ENCODE assay signal across 22 mouse cellular contexts in genomic region chr19:47345851-47346568, GRCm38 (mm10).
A peak's percentile ranks its signal among the peaks of the same experiment; 100 is the strongest.
DNase-seq lines count a peak whose midpoint lies in the region; ATAC-seq and TF ChIP-seq lines count a peak whose summit lies in the region.
"Had no signal": no experiment of that assay in that cellular context is flagged by ENCODE, and none has a peak within 500 bp of the region (broad histone marks: within the 10 kb centered on the region; RNA-seq: fewer than 3 reads in every experiment).

No protein-coding gene starts in this region.

- ATAC-seq in lung, postnatal 0 days: no peak
- ATAC-seq in stomach, postnatal 0 days (ENCODE audit: low FRiP score, low TSS enrichment): no peak
- ATAC-seq: forebrain, embryonic 14.5 days; inflammation-experienced regulatory T-cells, adult 6 months had no signal

- no peaks in the 10 kb centered on the region for H3K9me3 ChIP-seq in lung, postnatal 0 days (ENCODE audit: low read length)
- no peaks in the 10 kb centered on the region for H3K9me3 ChIP-seq in stomach, postnatal 0 days (ENCODE audit: control insufficient read depth, low read length)
- H3K9me3 ChIP-seq: hindbrain, embryonic 13.5 days; liver, embryonic 15.5 days; midbrain, embryonic 10.5 days had no signal

- H3K4me1 ChIP-seq in lung, postnatal 0 days (ENCODE audit: insufficient read depth, low read depth, low read length): 0 out of 2 replicates have a peak, but pooled peaks cover 3% of the 10 kb centered on the region
- 0 out of 2 replicates have a peak, but pooled peaks cover 6% of the 10 kb centered on the region for H3K4me1 ChIP-seq in stomach, postnatal 0 days (replicated peaks; ENCODE audit: control insufficient read depth, insufficient read depth)

- 62% methylated on average over 6 of the region's 6 CpGs for WGBS in lung, postnatal 0 days
- 40% methylated on average over 6 of the region's 6 CpGs for WGBS in stomach, postnatal 0 days

- no peak overlapping the region for H3K4me2 ChIP-seq in lung, postnatal 0 days (replicated peaks; ENCODE audit: low read depth, low read length)
- no peak overlapping the region for H3K4me2 ChIP-seq in stomach, postnatal 0 days (replicated peaks; ENCODE audit: low read depth)
- H3K4me2 ChIP-seq: hindbrain, embryonic 13.5 days; liver, embryonic 15.5 days had no signal

- intact Hi-C loops in gastrocnemius, adult 2 months (cut with DNase I): no loop called here
- intact Hi-C loops in left cerebral cortex, adult 2 months (cut with DNase I): no loop called here

- TF ChIP-seq EP300 in lung, postnatal 0 days (IDR thresholded peaks at IDR 0.05): no peak
- no peak for TF ChIP-seq EP300 in stomach, postnatal 0 days (optimal IDR thresholded peaks at IDR 0.05)

- H3K9ac ChIP-seq in lung, postnatal 0 days (replicated peaks; ENCODE audit: low read depth): no peak overlapping the region
- no peak overlapping the region for H3K9ac ChIP-seq in stomach, postnatal 0 days (ENCODE audit: low read length)
- H3K9ac ChIP-seq: hindbrain, embryonic 13.5 days; liver, embryonic 15.5 days had no signal

- peak; percentile 64 for DNase-seq in gastrocnemius, adult 2 months
- no peak for DNase-seq in gastrocnemius, postnatal 4 days (ENCODE audit: low spot score in 2 of 2)
- DNase-seq in lung, adult 18-20 months: peak; percentile 53 to 71
- DNase-seq in lung, postnatal 0 days (ENCODE audit: low spot score): no peak
- peak; percentile 65 for DNase-seq in adipocyte (ENCODE audit: low spot score)
- no peak for DNase-seq in stomach, postnatal 0 days (ENCODE audit: low spot score)
- no peak for DNase-seq in left cerebral cortex, adult 2 months (ENCODE audit: extremely low spot score in 1 of 2, low spot score in 2 of 2)
- DNase-seq: adrenal gland, adult 8-10 months; cerebellum, adult 11-12 months; cerebellum, postnatal 36 days; kidney, adult 2 months; kidney, postnatal 10 days; layer of hippocampus, postnatal 36 days; lung, postnatal 4 days; right cerebral cortex, postnatal 4 days; thymus, postnatal 14 days had no signal

- peak overlapping the region; percentile 71 for H3K27ac ChIP-seq in gastrocnemius, adult 2 months
- no peak overlapping the region for H3K27ac ChIP-seq in lung, postnatal 0 days (ENCODE audit: low read length)
- 0 out of 2 replicates have a peak overlapping the region, but pooled peaks have one; percentile 8 for H3K27ac ChIP-seq in stomach, postnatal 0 days (replicated peaks)
- H3K27ac ChIP-seq in left cerebral cortex, adult 2 months: no peak overlapping the region
- H3K27ac ChIP-seq: hindbrain, embryonic 13.5 days; liver, embryonic 15.5 days; midbrain, embryonic 10.5 days had no signal

- no peak overlapping the region for H3K4me3 ChIP-seq in gastrocnemius, adult 2 months
- no peak overlapping the region for H3K4me3 ChIP-seq in lung, postnatal 0 days (ENCODE audit: low read depth, low read length)
- H3K4me3 ChIP-seq in stomach, postnatal 0 days (ENCODE audit: low read depth, low read length): no peak overlapping the region
- no peak overlapping the region for H3K4me3 ChIP-seq in left cerebral cortex, adult 2 months
- H3K4me3 ChIP-seq: erythroblast, embryonic 14.5 days; hindbrain, embryonic 13.5 days; liver, embryonic 15.5 days; midbrain, embryonic 10.5 days had no signal

- H3K36me3 ChIP-seq in lung, postnatal 0 days (ENCODE audit: insufficient read depth, low read length): no peaks in the 10 kb centered on the region
- H3K36me3 ChIP-seq in stomach, postnatal 0 days (ENCODE audit: control insufficient read depth, insufficient read depth, low read length): no peaks in the 10 kb centered on the region
- H3K36me3 ChIP-seq: hindbrain, embryonic 13.5 days; liver, embryonic 15.5 days; midbrain, embryonic 10.5 days had no signal

- TF ChIP-seq CTCF in gastrocnemius, adult 2 months (IDR thresholded peaks at IDR 0.05): no peak
- TF ChIP-seq CTCF in lung, postnatal 0 days (IDR thresholded peaks at IDR 0.05): no peak
- no peak for TF ChIP-seq CTCF in stomach, postnatal 0 days (IDR thresholded peaks at IDR 0.05; ENCODE audit: low read depth)
- TF ChIP-seq CTCF in left cerebral cortex, adult 2 months (IDR thresholded peaks at IDR 0.05): no peak

- H3K27me3 ChIP-seq in lung, postnatal 0 days (replicated peaks; ENCODE audit: insufficient read depth, low read length): no peaks in the 10 kb centered on the region
- H3K27me3 ChIP-seq in stomach, postnatal 0 days (ENCODE audit: control insufficient read depth, insufficient read depth, low read length): no peaks in the 10 kb centered on the region

Comparison
In these comparisons a context has a peak if more than half of its experiments do, and no peak if none do; other contexts are left out.
1. DNase-seq: peak in gastrocnemius, adult 2 months (single experiment), lung, adult 18-20 months (2 of 2) and adipocyte (single experiment); none in gastrocnemius, postnatal 4 days (0 of 2), lung, postnatal 0 days (single experiment), stomach, postnatal 0 days (single experiment) and left cerebral cortex, adult 2 months (0 of 2).
2. H3K27ac ChIP-seq: peak in gastrocnemius, adult 2 months (single experiment) and stomach, postnatal 0 days (single experiment); none in lung, postnatal 0 days (single experiment) and left cerebral cortex, adult 2 months (single experiment).